14 mouse cellular contexts compared by ENCODE assay signal in the genomic region with DNA sequence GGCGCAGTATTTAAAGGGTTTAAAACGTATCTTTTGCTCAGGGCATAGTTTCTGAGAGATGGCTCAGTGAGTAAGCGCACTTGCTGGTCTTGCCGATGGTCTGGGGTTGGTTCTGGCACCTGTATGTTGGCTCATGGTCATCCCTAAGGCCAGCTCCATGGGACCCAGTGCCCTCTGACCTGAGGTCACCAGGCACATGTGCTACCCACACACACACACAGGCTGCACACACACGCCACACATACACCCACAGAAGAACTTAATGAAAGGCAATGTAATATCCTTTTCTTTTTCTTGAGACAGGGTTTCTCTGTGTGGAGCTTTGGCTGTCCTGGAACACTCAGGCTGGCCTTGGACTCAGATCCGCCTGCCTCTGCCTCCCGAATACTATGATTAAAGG. TPM values are rescaled to one million over a fixed set of nuclear protein-coding genes. Genes with fewer than 3 reads are reported as not detected.
DNase-seq lines count a peak whose midpoint lies in the region; ATAC-seq and TF ChIP-seq lines count a peak whose summit lies in the region.
"Had no signal": no experiment of that assay in that cellular context is flagged by ENCODE, and none has a peak within 500 bp of the region (broad histone marks: within the 10 kb centered on the region; RNA-seq: fewer than 3 reads in every experiment).

No protein-coding gene starts in this region.

- TF ChIP-seq CTCF in liver, adult 2 months (IDR thresholded peaks at IDR 0.05; ENCODE audit: low read depth, low read length): no peak
- TF ChIP-seq CTCF in CH12.LX (conservative IDR thresholded peaks at IDR 0.05 in 1 of 2, IDR thresholded peaks at IDR 0.05 in 1 of 2; ENCODE audit: low read depth in 2 of 2, low read length in 2 of 2): no peak
- no peak for TF ChIP-seq CTCF in bone marrow, adult 2 months (IDR thresholded peaks at IDR 0.05; ENCODE audit: control insufficient read depth, insufficient read depth, low read length)
- TF ChIP-seq CTCF in kidney, adult 2 months (conservative IDR thresholded peaks at IDR 0.05; ENCODE audit: insufficient read depth, insufficient read length, low read depth, low read length): no peak

- H3K4me3 ChIP-seq in liver, adult 2 months (ENCODE audit: insufficient read depth, low read depth, low read length): no peak overlapping the region
- H3K4me3 ChIP-seq in liver, embryonic 11.5 days (ENCODE audit: low read depth, low read length): no peak overlapping the region
- H3K4me3 ChIP-seq in CH12.LX (replicated peaks in 1 of 3; ENCODE audit: low read depth in 2 of 3, low read length in 2 of 3, poor library complexity in 1 of 3): no peak overlapping the region
- no peak overlapping the region for H3K4me3 ChIP-seq in bone marrow, adult 2 months (replicated peaks; ENCODE audit: control insufficient read depth, low read depth, low read length)
- no peak overlapping the region for H3K4me3 ChIP-seq in kidney, adult 2 months (ENCODE audit: insufficient read depth, low read depth, low read length)

- no peaks in the 10 kb centered on the region for H3K79me2 ChIP-seq in liver, adult 2 months (ENCODE audit: control insufficient read depth, insufficient read depth, low read length)
- peaks cover 3% of the 10 kb centered on the region; the same call in 1 of the 2 replicates for H3K79me2 ChIP-seq in CH12.LX (replicated peaks; ENCODE audit: control insufficient read depth, extremely low read depth, insufficient read depth, poor library complexity, severe bottlenecking)

- no peak overlapping the region for H3K4me2 ChIP-seq in liver, embryonic 11.5 days
- no peak overlapping the region for H3K4me2 ChIP-seq in CH12.LX (ENCODE audit: insufficient read depth, low read depth, poor library complexity, severe bottlenecking)

- H3K36me3 ChIP-seq in liver, adult 2 months (ENCODE audit: control insufficient read depth, insufficient read depth, low read length): peaks cover 51% of the 10 kb centered on the region
- H3K36me3 ChIP-seq in liver, embryonic 11.5 days (ENCODE audit: control insufficient read depth, insufficient read depth, low read length): peaks cover 65% of the 10 kb centered on the region
- peaks cover 86 to 92% of the 10 kb centered on the region in 2 experiments for H3K36me3 ChIP-seq in CH12.LX (replicated peaks in 1 of 2; ENCODE audit: control insufficient read depth in 1 of 2, insufficient read depth in 1 of 2, low read length in 1 of 2)
- peaks cover 7% of the 10 kb centered on the region for H3K36me3 ChIP-seq in kidney, adult 2 months (ENCODE audit: control insufficient read depth, insufficient read depth, low read length)

- in situ Hi-C loops in CH12.LX (cut with MboI; ENCODE audit: low pct_ligation_motif_present, low pct_unique_long_range_greater_than_20kb, low sequenced_read_pairs): no loop called here

- intact Hi-C loops in left cerebral cortex, postnatal 14 days (cut with DNase I): no loop called here

- TF ChIP-seq EP300 in CH12.LX (IDR thresholded peaks at IDR 0.05; ENCODE audit: low read length): no peak

- ATAC-seq in liver, embryonic 11.5 days (replicated peaks; ENCODE audit: low FRiP score): no peak
- ATAC-seq: activated CD4-positive, CD25-positive, alpha-beta regulatory T cell, adult 4 months; CD4-positive, CD25-positive, alpha-beta regulatory T cell, adult 4 months; Patski had no signal

- dilution Hi-C loops in CH12.LX (cut with MboI; ENCODE audit: extremely low pct_ligation_motif_present, extremely low pct_unique_long_range_greater_than_20kb, low sequenced_read_pairs): no loop called here

- H3K9ac ChIP-seq in liver, adult 2 months (ENCODE audit: low read depth, low read length): no peak overlapping the region
- H3K9ac ChIP-seq in liver, embryonic 11.5 days (ENCODE audit: low read depth, low read length): no peak overlapping the region
- H3K9ac ChIP-seq in CH12.LX (ENCODE audit: insufficient read depth, low read depth): no peak overlapping the region

- DNase-seq in liver, adult 2 months (ENCODE audit: extremely low read depth, low read depth, low spot score): peak; percentile 62
- DNase-seq in liver, embryonic 11.5 days (ENCODE audit: low spot score): no peak
- no peak for DNase-seq in CH12.LX (ENCODE audit: extremely low read depth)
- no peak for DNase-seq in kidney, adult 2 months
- no peak for DNase-seq in left cerebral cortex, postnatal 14 days (ENCODE audit: low spot score in 2 of 2)
- DNase-seq: B cell, adult 2 months; cerebellum, adult 11 months; cerebellum, adult 11-12 months; cerebellum, adult 8-10 months had no signal

- WGBS in liver, adult 2 months: 71% methylated on average over 7 of the region's 7 CpGs
- 93% methylated on average over 7 of the region's 7 CpGs for WGBS in liver, embryonic 11.5 days
- 87% methylated on average over 7 of the region's 7 CpGs for WGBS in bone marrow, adult 2 months
- whole genome bisulfite sequencing in kidney, adult 2 months: 95% methylated on average over 7 of the region's 7 CpGs

- TF ChIP-seq RAD21 in CH12.LX (IDR thresholded peaks at IDR 0.05; ENCODE audit: low read depth, low read length): no peak

- TF ChIP-seq POLR2A in liver, adult 2 months (IDR thresholded peaks at IDR 0.05; ENCODE audit: extremely low read depth, insufficient read depth, low read length): no peak
- TF ChIP-seq POLR2A in CH12.LX (IDR thresholded peaks at IDR 0.05; ENCODE audit: low read depth, low read length): 0 out of 2 replicates have a peak, but pooled peaks have one; percentile 23
- 0 out of 2 replicates have a peak, but pooled peaks have one; percentile 21 for TF ChIP-seq POLR2A in bone marrow, adult 2 months (IDR thresholded peaks at IDR 0.05; ENCODE audit: borderline replicate concordance, control insufficient read depth, low read depth, low read length)
- TF ChIP-seq POLR2A in kidney, adult 2 months (IDR thresholded peaks at IDR 0.05; ENCODE audit: low read depth, low read length): no peak

- H3K9me3 ChIP-seq in liver, embryonic 11.5 days (ENCODE audit: control insufficient read depth, low read length): no peaks in the 10 kb centered on the region
- H3K9me3 ChIP-seq in CH12.LX (replicated peaks; ENCODE audit: low read length): no peaks in the 10 kb centered on the region
- H3K9me3 ChIP-seq: G1E had no signal

- H3K27ac ChIP-seq in liver, adult 2 months (replicated peaks; ENCODE audit: insufficient read depth, low read depth, low read length): no peak overlapping the region
- no peak overlapping the region; the same call in 1 of the 2 replicates for H3K27ac ChIP-seq in liver, embryonic 11.5 days (ENCODE audit: low read depth, low read length)
- no peak overlapping the region for H3K27ac ChIP-seq in CH12.LX (ENCODE audit: insufficient read depth, low read depth)
- H3K27ac ChIP-seq in bone marrow, adult 2 months (ENCODE audit: control insufficient read depth, insufficient read depth, low read depth, low read length, poor library complexity): no peak overlapping the region
- H3K27ac ChIP-seq in kidney, adult 2 months (ENCODE audit: insufficient read depth, low read depth, low read length): no peak overlapping the region

- no peaks in the 10 kb centered on the region; the same call in 1 of the 2 replicates for H3K4me1 ChIP-seq in liver, adult 2 months (ENCODE audit: control insufficient read depth, insufficient read depth, low read length)
- H3K4me1 ChIP-seq in liver, embryonic 11.5 days (replicated peaks; ENCODE audit: control insufficient read depth, insufficient read depth, low read length): no peaks in the 10 kb centered on the region
- H3K4me1 ChIP-seq in CH12.LX (ENCODE audit: control insufficient read depth in 1 of 2, insufficient read depth in 2 of 2): no peaks in the 10 kb centered on the region
- peaks cover 13% of the 10 kb centered on the region for H3K4me1 ChIP-seq in bone marrow, adult 2 months (ENCODE audit: control insufficient read depth, insufficient read depth, low read length)
- H3K4me1 ChIP-seq in kidney, adult 2 months (ENCODE audit: control insufficient read depth, insufficient read depth, low read length): no peaks in the 10 kb centered on the region

- H3K27me3 ChIP-seq in liver, adult 2 months (ENCODE audit: control insufficient read depth, insufficient read depth, low read length): no peaks in the 10 kb centered on the region
- H3K27me3 ChIP-seq in liver, embryonic 11.5 days (replicated peaks; ENCODE audit: control insufficient read depth, insufficient read depth, low read length): no peaks in the 10 kb centered on the region
- no peaks in the 10 kb centered on the region for H3K27me3 ChIP-seq in CH12.LX (replicated peaks)
- no peaks in the 10 kb centered on the region for H3K27me3 ChIP-seq in kidney, adult 2 months (replicated peaks; ENCODE audit: control insufficient read depth, insufficient read depth, low read length)
- H3K27me3 ChIP-seq: Patski had no signal

RNA-seq across cellular contexts. Expression of gene Gart, which starts 13.8 kb away (rescaled TPM):
- 25.0 and 34.4 TPM in 2 replicates for total RNA-seq in liver, adult 2 months (2014; rRNA removed)
- 21.3 and 23.9 TPM in 2 replicates for polyA plus RNA-seq in liver, adult 2 months (2012; rRNA removed)
- 227 and 251 TPM in 2 replicates for polyA plus RNA-seq in liver, embryonic 11.5 days (2014; fragmentation: Nextera tagmentation; extraction: Ambion mirVana)
- total RNA-seq in CH12.LX (2012; rRNA removed) (517 and 601 TPM in 2 replicates), CH12.LX (2014; rRNA removed) (347 and 356 TPM in 2 replicates)
- polyA plus RNA-seq in CH12.LX (2012; ENCODE audit: insufficient read length, low read depth): 722 and 821 TPM in 2 replicates
- polyA plus RNA-seq in bone marrow, adult 2 months (2011; ENCODE audit: insufficient read depth, insufficient read length, low replicate concordance, missing spikeins): 70.5 and 94.2 TPM in 2 replicates
- polyA plus RNA-seq in kidney, adult 2 months (2012; rRNA removed): 30.3 and 39.4 TPM in 2 replicates
- 10 to 100 TPM; 40.3 to 44.0 TPM for total RNA-seq in left cerebral cortex, postnatal 14 days (2021)

RNA-seq across cellular contexts. Expression of gene Dnajc28, which starts 14.1 kb away (rescaled TPM):
- 8.9 and 11.3 TPM in 2 replicates for total RNA-seq in liver, adult 2 months (2014; rRNA removed)
- 1.9 and 2.2 TPM in 2 replicates for polyA plus RNA-seq in liver, adult 2 months (2012; rRNA removed)
- polyA plus RNA-seq in liver, embryonic 11.5 days (2014; fragmentation: Nextera tagmentation; extraction: Ambion mirVana): 2.2 and 3.0 TPM in 2 replicates
- total RNA-seq in CH12.LX (2012; rRNA removed): 1.1 and 1.8 TPM in 2 replicates
- total RNA-seq in CH12.LX (2014; rRNA removed): 0.97 and 1.2 TPM in 2 replicates
- polyA plus RNA-seq in CH12.LX (2012; ENCODE audit: insufficient read length, low read depth): 0.47 and 0.55 TPM in 2 replicates
- polyA plus RNA-seq in bone marrow, adult 2 months (2011; ENCODE audit: insufficient read depth, insufficient read length, low replicate concordance, missing spikeins): 1.6 and 1.9 TPM in 2 replicates
- polyA plus RNA-seq in kidney, adult 2 months (2012; rRNA removed): 3.9 and 5.9 TPM in 2 replicates
- total RNA-seq in left cerebral cortex, postnatal 14 days (2021): 1 to 10 TPM; 5.5 to 6.7 TPM

RNA-seq across cellular contexts. Expression of gene Son, which starts 14.4 kb away (rescaled TPM):
- total RNA-seq in liver, adult 2 months (2014; rRNA removed): 106 and 111 TPM in 2 replicates
- polyA plus RNA-seq in liver, adult 2 months (2012; rRNA removed): 38.0 and 59.5 TPM in 2 replicates
- 90.9 and 101 TPM in 2 replicates for polyA plus RNA-seq in liver, embryonic 11.5 days (2014; fragmentation: Nextera tagmentation; extraction: Ambion mirVana)
- total RNA-seq in CH12.LX (2012; rRNA removed): 126 and 152 TPM in 2 replicates
- total RNA-seq in CH12.LX (2014; rRNA removed): 206 and 235 TPM in 2 replicates
- 237 and 271 TPM in 2 replicates for polyA plus RNA-seq in CH12.LX (2012; ENCODE audit: insufficient read length, low read depth)
- 132 and 165 TPM in 2 replicates for polyA plus RNA-seq in bone marrow, adult 2 months (2011; ENCODE audit: insufficient read depth, insufficient read length, low replicate concordance, missing spikeins)
- 78.0 and 81.9 TPM in 2 replicates for polyA plus RNA-seq in kidney, adult 2 months (2012; rRNA removed)
- total RNA-seq in left cerebral cortex, postnatal 14 days (2021): 100 to 1,000 TPM; 200 to 204 TPM

RNA-seq across cellular contexts. Expression of gene Tmem50b, which starts 35.3 kb away (rescaled TPM):
- 3.0 and 3.4 TPM in 2 replicates for total RNA-seq in liver, adult 2 months (2014; rRNA removed)
- polyA plus RNA-seq in liver, adult 2 months (2012; rRNA removed): 4.9 and 6.2 TPM in 2 replicates
- 13.3 and 14.0 TPM in 2 replicates for polyA plus RNA-seq in liver, embryonic 11.5 days (2014; fragmentation: Nextera tagmentation; extraction: Ambion mirVana)
- total RNA-seq in CH12.LX (2012; rRNA removed) (6.1 and 9.7 TPM in 2 replicates), CH12.LX (2014; rRNA removed) (12.7 and 14.5 TPM in 2 replicates)
- polyA plus RNA-seq in CH12.LX (2012; ENCODE audit: insufficient read length, low read depth): 15.9 TPM in 2 replicates
- 7.3 and 17.5 TPM in 2 replicates for polyA plus RNA-seq in bone marrow, adult 2 months (2011; ENCODE audit: insufficient read depth, insufficient read length, low replicate concordance, missing spikeins)
- polyA plus RNA-seq in kidney, adult 2 months (2012; rRNA removed): 39.2 and 40.7 TPM in 2 replicates
- 100 to 1,000 TPM; 104 to 110 TPM for total RNA-seq in left cerebral cortex, postnatal 14 days (2021)

RNA-seq across cellular contexts. Expression of gene Donson, which starts 55.6 kb away (rescaled TPM):
- 2.3 and 3.0 TPM in 2 replicates for total RNA-seq in liver, adult 2 months (2014; rRNA removed)
- polyA plus RNA-seq in liver, adult 2 months (2012; rRNA removed): 1.6 and 2.9 TPM in 2 replicates
- 38.3 and 44.4 TPM in 2 replicates for polyA plus RNA-seq in liver, embryonic 11.5 days (2014; fragmentation: Nextera tagmentation; extraction: Ambion mirVana)
- total RNA-seq in CH12.LX (2012; rRNA removed): 62.5 and 63.2 TPM in 2 replicates
- 63.9 and 71.5 TPM in 2 replicates for total RNA-seq in CH12.LX (2014; rRNA removed)
- 47.6 and 51.9 TPM in 2 replicates for polyA plus RNA-seq in CH12.LX (2012; ENCODE audit: insufficient read length, low read depth)
- polyA plus RNA-seq in bone marrow, adult 2 months (2011; ENCODE audit: insufficient read depth, insufficient read length, low replicate concordance, missing spikeins): 15.2 and 18.0 TPM in 2 replicates
- 2.3 and 2.5 TPM in 2 replicates for polyA plus RNA-seq in kidney, adult 2 months (2012; rRNA removed)
- total RNA-seq in left cerebral cortex, postnatal 14 days (2021): 10 to 100 TPM; 21.0 to 23.6 TPM

Comparison
In these comparisons a context has a peak if more than half of its experiments do, and no peak if none do; other contexts are left out.
1. POLR2A ChIP-seq: peak in CH12.LX (single experiment) and bone marrow, adult 2 months (single experiment); none in liver, adult 2 months (single experiment) and kidney, adult 2 months (single experiment).